Mouse (Mus musculus) brain, embryonic 14.5 days (tissue): ENCODE data around the gene Gm35315.
"Not testable (repeated sequence)": the region's sequence is repeated elsewhere in the genome, so short reads cannot be mapped to it uniquely, and the experiment has no call there.

ENCODE experiments used
- CTCF ChIP-seq: fragments of 200-500 bp; IDR thresholded peaks from 2 replicates; pipeline ENCODE4 v1.5.1; 2012; ENCODE audit warnings: inconsistent platforms, mild to moderate bottlenecking, moderate library complexity, borderline replicate concordance; ENCODE audit not compliant: insufficient read depth, insufficient read length; ENCODE audit errors: extremely low read depth
- POLR2A ChIP-seq: fragments of 200-500 bp; IDR thresholded peaks from 2 replicates; pipeline ENCODE4 v1.6.1; 2012; ENCODE audit warnings: mild to moderate bottlenecking, inconsistent platforms, borderline replicate concordance; ENCODE audit not compliant: poor library complexity, insufficient read depth, insufficient read length, severe bottlenecking; ENCODE audit errors: extremely low read depth

- not testable (repeated sequence) for TF ChIP-seq POLR2A, CTCF
Measured at GRCm38 (mm10) chr5:110072413-110072812, 21.8 kb downstream of the Gm35315 start, which contains the start of gene Gm17655.
